Mouse (Mus musculus): ENCODE results near the gene Lhx2. TPM values are rescaled to one million over a fixed set of nuclear protein-coding genes. Genes with fewer than 3 reads are reported as not detected.

Gene Lhx2
- polyA plus RNA-seq, 1 experiment from 2014 or later: 68.9 TPM

DNA sequence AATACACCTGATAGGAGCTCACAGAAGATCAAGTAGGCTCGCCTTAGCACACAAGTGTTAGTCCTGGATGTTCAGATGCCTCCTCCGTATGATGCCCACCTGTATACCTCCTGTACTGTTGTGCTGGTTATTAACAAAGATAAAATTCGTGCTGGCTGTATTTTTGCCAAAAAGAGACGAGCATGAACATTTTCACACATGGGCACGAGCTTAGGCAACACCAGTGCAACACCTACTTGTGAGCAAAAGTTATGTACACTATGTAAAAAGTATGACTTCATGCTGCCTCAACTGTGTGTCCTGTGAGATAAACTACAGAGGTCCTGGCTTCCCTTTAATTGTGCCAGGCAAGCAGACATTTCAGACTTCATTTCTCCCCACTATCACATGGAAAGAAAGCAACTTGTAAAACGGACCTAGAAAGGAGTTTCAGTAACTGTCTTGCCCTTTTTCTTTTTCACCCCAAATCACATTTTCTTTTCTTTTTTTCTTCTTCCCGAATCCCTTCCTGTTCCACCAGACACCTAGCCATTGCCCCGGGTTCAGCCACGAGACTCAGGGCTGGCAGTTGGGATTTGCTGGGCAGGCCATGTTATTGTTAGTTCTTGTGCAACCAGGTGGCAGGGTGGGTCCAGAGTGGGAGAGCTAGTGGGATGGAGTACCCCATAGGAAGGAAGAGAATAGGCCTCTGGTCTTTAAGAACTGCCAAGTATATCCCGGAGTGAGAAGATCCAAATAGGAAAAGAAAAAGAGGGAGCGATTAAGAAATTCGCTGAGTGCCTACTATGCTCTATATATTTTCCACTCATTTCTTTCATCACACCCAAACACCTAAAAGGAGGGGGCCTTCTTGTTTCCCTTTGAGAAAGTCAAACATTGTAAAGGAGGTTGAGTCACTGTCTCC lies 10.6 kb downstream of the Lhx2 start:
- no peak for DNase-seq
- 0 out of 2 replicates have a peak, but pooled peaks cover 2% of the 10 kb centered on the region for H3K36me3 ChIP-seq (ENCODE audit: control insufficient read depth, insufficient read depth, low read length)
- peaks cover 84% of the 10 kb centered on the region for H3K27me3 ChIP-seq (ENCODE audit: control insufficient read depth, insufficient read depth, low read length)
- peaks cover 40% of the 10 kb centered on the region for H3K4me1 ChIP-seq (ENCODE audit: control insufficient read depth, insufficient read depth, low read length)
- H3K9ac ChIP-seq (replicated peaks; ENCODE audit: low read length): peak overlapping the region; percentile 50; the same call in 1 of the 2 replicates
- no peak for ATAC-seq (ENCODE audit: low FRiP score, low TSS enrichment)
- H3K4me2 ChIP-seq (ENCODE audit: low read length): peak overlapping the region; percentile 75
- peak overlapping the region; percentile 56 for H3K4me3 ChIP-seq (replicated peaks; ENCODE audit: low read depth, low read length)
- peak overlapping the region; percentile 91 for H3K27ac ChIP-seq (replicated peaks; ENCODE audit: low read depth, low read length)
- no peaks in the 10 kb centered on the region for H3K9me3 ChIP-seq (ENCODE audit: control insufficient read depth, low read length)
- 5% methylated on average over 12 of the region's 12 CpGs for WGBS

DNA sequence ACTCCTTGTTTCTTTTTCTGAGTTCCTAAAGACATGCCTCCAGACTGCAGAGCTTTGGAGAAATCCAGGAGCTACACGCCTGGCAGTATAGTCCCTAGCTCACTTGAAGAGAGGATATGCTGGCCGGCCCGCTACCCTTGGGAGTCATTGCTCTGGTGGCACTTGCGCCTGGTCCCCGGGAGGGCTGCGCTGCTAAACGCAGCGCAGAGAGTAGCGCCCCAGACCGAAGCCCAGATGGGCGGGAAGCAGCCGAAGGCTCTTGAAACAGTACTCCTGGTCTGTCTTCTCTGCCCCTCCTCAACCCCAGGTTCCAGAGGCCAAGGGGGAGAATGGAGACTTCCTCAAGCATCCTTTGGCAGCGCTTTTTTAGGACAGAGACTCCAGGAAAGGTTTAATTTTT lies 11.3 kb downstream of the Lhx2 start:
- DNase-seq (peak; percentile 53), ATAC-seq (ENCODE audit: low FRiP score, low TSS enrichment) (no peak)
- peaks cover 37% of the 10 kb centered on the region for H3K4me1 ChIP-seq (ENCODE audit: control insufficient read depth, insufficient read depth, low read length)
- H3K36me3 ChIP-seq (ENCODE audit: control insufficient read depth, insufficient read depth, low read length): 0 out of 2 replicates have a peak, but pooled peaks cover 3% of the 10 kb centered on the region
- peak overlapping the region; percentile 50 for H3K9ac ChIP-seq (replicated peaks; ENCODE audit: low read length)
- peak overlapping the region; percentile 91 for H3K27ac ChIP-seq (replicated peaks; ENCODE audit: low read depth, low read length)
- peak overlapping the region; percentile 75 for H3K4me2 ChIP-seq (ENCODE audit: low read length)
- 1% methylated on average over 13 of the region's 13 CpGs for WGBS
- no peaks in the 10 kb centered on the region for H3K9me3 ChIP-seq (ENCODE audit: control insufficient read depth, low read length)
- peak overlapping the region; percentile 56 for H3K4me3 ChIP-seq (replicated peaks; ENCODE audit: low read depth, low read length)
- peaks cover 80% of the 10 kb centered on the region for H3K27me3 ChIP-seq (ENCODE audit: control insufficient read depth, insufficient read depth, low read length)

GRCm38 (mm10) chr2:38350796-38351195 lies 11.7 kb downstream of the Lhx2 start:
- Histone ChIP-seq H3K4me3 (replicated peaks; ENCODE audit: low read depth, low read length) (peak overlapping the region; percentile 56), H3K27me3 (ENCODE audit: control insufficient read depth, insufficient read depth, low read length) (peaks cover 76% of the 10 kb centered on the region), H3K36me3 (ENCODE audit: control insufficient read depth, insufficient read depth, low read length) (0 out of 2 replicates have a peak, but pooled peaks cover 3% of the 10 kb centered on the region), H3K4me1 (ENCODE audit: control insufficient read depth, insufficient read depth, low read length) (peaks cover 37% of the 10 kb centered on the region), H3K4me2 (ENCODE audit: low read length) (peak overlapping the region; percentile 75), H3K9me3 (ENCODE audit: control insufficient read depth, low read length) (no peaks in the 10 kb centered on the region), H3K9ac (replicated peaks; ENCODE audit: low read length) (peak overlapping the region; percentile 78), H3K27ac (replicated peaks; ENCODE audit: low read depth, low read length) (peak overlapping the region; percentile 91)
- peak; percentile 95 for DNase-seq
- WGBS: under 1% methylated on average over 36 of the region's 37 CpGs
- ATAC-seq (ENCODE audit: low FRiP score, low TSS enrichment): peak; percentile 91

GRCm38 (mm10) chr2:38351641-38352320 lies 12.7 kb downstream of the Lhx2 start:
- H3K9me3 ChIP-seq (ENCODE audit: control insufficient read depth, low read length): no peaks in the 10 kb centered on the region

GRCm38 (mm10) chr2:38352321-38353007 lies 13.4 kb downstream of the Lhx2 start:
- no peak for DNase-seq
- Histone ChIP-seq H3K36me3 (ENCODE audit: control insufficient read depth, insufficient read depth, low read length) (0 out of 2 replicates have a peak, but pooled peaks cover 3% of the 10 kb centered on the region), H3K4me1 (ENCODE audit: control insufficient read depth, insufficient read depth, low read length) (peaks cover 27% of the 10 kb centered on the region), H3K27ac (replicated peaks; ENCODE audit: low read depth, low read length) (peak overlapping the region; percentile 91), H3K9me3 (ENCODE audit: control insufficient read depth, low read length) (no peaks in the 10 kb centered on the region), H3K4me2 (ENCODE audit: low read length) (peak overlapping the region; percentile 75), H3K4me3 (replicated peaks; ENCODE audit: low read depth, low read length) (peak overlapping the region; percentile 56), H3K9ac (replicated peaks; ENCODE audit: low read length) (peak overlapping the region; percentile 78), H3K27me3 (ENCODE audit: control insufficient read depth, insufficient read depth, low read length) (peaks cover 66% of the 10 kb centered on the region)
- WGBS: 1% methylated on average over 21 of the region's 21 CpGs
- ATAC-seq (ENCODE audit: low FRiP score, low TSS enrichment): no peak

More at GRCm38 (mm10) chr2:38351641-38352320, 12.7 kb downstream of the Lhx2 start:
- peak; percentile 54 for DNase-seq
- 0 out of 2 replicates have a peak, but pooled peaks have one; percentile 7 for ATAC-seq (ENCODE audit: low FRiP score, low TSS enrichment)
- H3K4me3 ChIP-seq (replicated peaks; ENCODE audit: low read depth, low read length): peak overlapping the region; percentile 56
- H3K27ac ChIP-seq (replicated peaks; ENCODE audit: low read depth, low read length): peak overlapping the region; percentile 91
- H3K4me1 ChIP-seq (ENCODE audit: control insufficient read depth, insufficient read depth, low read length): peaks cover 33% of the 10 kb centered on the region
- H3K4me2 ChIP-seq (ENCODE audit: low read length): peak overlapping the region; percentile 75
- H3K36me3 ChIP-seq (ENCODE audit: control insufficient read depth, insufficient read depth, low read length): 0 out of 2 replicates have a peak, but pooled peaks cover 3% of the 10 kb centered on the region
- H3K9ac ChIP-seq (replicated peaks; ENCODE audit: low read length): peak overlapping the region; percentile 78
- peaks cover 66% of the 10 kb centered on the region for H3K27me3 ChIP-seq (ENCODE audit: control insufficient read depth, insufficient read depth, low read length)
- under 1% methylated on average over 57 of the region's 57 CpGs for WGBS

DNA sequence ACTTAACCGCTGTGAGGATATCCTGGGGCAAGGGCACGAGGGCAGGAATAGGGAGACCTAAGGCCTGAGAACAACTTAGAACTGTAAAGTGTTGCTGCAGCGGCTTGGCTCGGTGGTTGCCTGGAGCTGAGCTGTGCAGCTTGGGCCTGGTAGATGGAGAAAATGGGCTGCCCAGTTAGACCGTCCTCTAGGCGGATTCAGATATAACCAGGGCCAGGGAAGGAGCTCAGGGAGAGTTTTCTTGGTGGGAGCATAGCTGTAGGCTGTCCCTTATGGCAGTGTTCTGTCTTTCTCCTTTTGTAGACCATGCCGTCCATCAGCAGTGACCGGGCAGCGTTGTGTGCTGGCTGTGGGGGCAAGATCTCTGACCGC lies 13.9 kb downstream of the Lhx2 start:
- Histone ChIP-seq H3K27me3 (ENCODE audit: control insufficient read depth, insufficient read depth, low read length) (peaks cover 65% of the 10 kb centered on the region), H3K4me3 (replicated peaks; ENCODE audit: low read depth, low read length) (peak overlapping the region; percentile 56), H3K4me2 (ENCODE audit: low read length) (peak overlapping the region; percentile 75), H3K36me3 (ENCODE audit: control insufficient read depth, insufficient read depth, low read length) (0 out of 2 replicates have a peak, but pooled peaks cover 3% of the 10 kb centered on the region), H3K4me1 (ENCODE audit: control insufficient read depth, insufficient read depth, low read length) (peaks cover 22% of the 10 kb centered on the region), H3K9ac (replicated peaks; ENCODE audit: low read length) (peak overlapping the region; percentile 78), H3K27ac (replicated peaks; ENCODE audit: low read depth, low read length) (peak overlapping the region; percentile 91), H3K9me3 (ENCODE audit: control insufficient read depth, low read length) (no peaks in the 10 kb centered on the region)
- ATAC-seq (ENCODE audit: low FRiP score, low TSS enrichment) (no peak), DNase-seq (no peak)
- 3% methylated on average over 10 of the region's 10 CpGs for WGBS

DNA sequence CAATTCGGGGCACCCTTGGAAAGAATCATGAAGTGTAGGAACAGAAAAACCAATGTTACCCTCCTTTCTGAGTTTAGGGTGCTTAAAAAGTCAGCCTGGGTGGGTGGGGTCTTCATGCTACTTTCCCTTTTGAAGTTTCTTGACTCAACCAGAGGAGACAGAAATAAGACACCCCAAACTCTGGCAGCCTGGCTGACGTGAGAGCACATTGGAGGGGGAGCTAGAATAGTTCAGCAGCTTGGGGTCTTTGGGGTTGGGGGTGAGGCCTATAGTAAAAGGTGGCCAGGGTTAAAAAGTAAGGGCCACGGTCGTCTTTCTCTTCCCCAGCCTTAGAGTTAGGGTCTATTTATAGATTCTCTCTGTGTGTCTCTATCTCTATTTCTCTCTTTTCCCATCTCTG lies 14.6 kb downstream of the Lhx2 start:
- 12% methylated on average over 4 of the region's 4 CpGs for WGBS
- Histone ChIP-seq H3K4me3 (replicated peaks; ENCODE audit: low read depth, low read length) (peak overlapping the region; percentile 56), H3K9ac (replicated peaks; ENCODE audit: low read length) (peak overlapping the region; percentile 78; the same call in 1 of the 2 replicates), H3K36me3 (ENCODE audit: control insufficient read depth, insufficient read depth, low read length) (0 out of 2 replicates have a peak, but pooled peaks cover 3% of the 10 kb centered on the region), H3K27me3 (ENCODE audit: control insufficient read depth, insufficient read depth, low read length) (peaks cover 66% of the 10 kb centered on the region), H3K9me3 (ENCODE audit: control insufficient read depth, low read length) (no peaks in the 10 kb centered on the region), H3K4me1 (ENCODE audit: control insufficient read depth, insufficient read depth, low read length) (peaks cover 17% of the 10 kb centered on the region), H3K27ac (replicated peaks; ENCODE audit: low read depth, low read length) (peak overlapping the region; percentile 86; the same call in 1 of the 2 replicates), H3K4me2 (ENCODE audit: low read length) (peak overlapping the region; percentile 75)
- DNase-seq: no peak
- ATAC-seq (ENCODE audit: low FRiP score, low TSS enrichment): no peak

GRCm38 (mm10) chr2:38354179-38354716 lies 15.2 kb downstream of the Lhx2 start:
- Histone ChIP-seq H3K27ac (replicated peaks; ENCODE audit: low read depth, low read length) (peak overlapping the region; percentile 86), H3K9me3 (ENCODE audit: control insufficient read depth, low read length) (no peaks in the 10 kb centered on the region), H3K9ac (replicated peaks; ENCODE audit: low read length) (peak overlapping the region; percentile 78), H3K27me3 (ENCODE audit: control insufficient read depth, insufficient read depth, low read length) (peaks cover 66% of the 10 kb centered on the region), H3K4me2 (ENCODE audit: low read length) (peak overlapping the region; percentile 75), H3K4me3 (replicated peaks; ENCODE audit: low read depth, low read length) (peak overlapping the region; percentile 56), H3K4me1 (ENCODE audit: control insufficient read depth, insufficient read depth, low read length) (peaks cover 17% of the 10 kb centered on the region), H3K36me3 (ENCODE audit: control insufficient read depth, insufficient read depth, low read length) (0 out of 2 replicates have a peak, but pooled peaks cover 5% of the 10 kb centered on the region)
- WGBS: under 1% methylated on average over 22 of the region's 22 CpGs
- no peak for DNase-seq
- no peak for ATAC-seq (ENCODE audit: low FRiP score, low TSS enrichment)
